Mouse (Mus musculus): ENCODE results near the gene Esrrb. TPM values are rescaled to one million over a fixed set of nuclear protein-coding genes. Genes with fewer than 3 reads are reported as not detected.

Esrrb gene
- total and polyA plus RNA-seq, 2 experiments from 2014 or later = 0.48 to 0.86 TPM

GRCm38 (mm10) chr12:86336887-86337286, 24.0 kb upstream of the Esrrb start:
- no peak overlapping the region for H3K27ac ChIP-seq (ENCODE audit: low read depth, low read length)
- no peak overlapping the region for H3K4me2 ChIP-seq (ENCODE audit: low read depth)
- no peak for TF ChIP-seq CTCF (IDR thresholded peaks at IDR 0.05; ENCODE audit: low read depth)
- 11% methylated on average over 7 of the region's 7 CpGs for WGBS
- H3K9me3 ChIP-seq (ENCODE audit: low read length) = no peaks in the 10 kb centered on the region
- no peaks in the 10 kb centered on the region for H3K36me3 ChIP-seq (ENCODE audit: insufficient read depth)
- H3K4me1 ChIP-seq (ENCODE audit: insufficient read depth) = no peaks in the 10 kb centered on the region
- ATAC-seq (no peak; the same call in 1 of the 2 replicates), DNase-seq (no peak)
- no peak overlapping the region for H3K4me3 ChIP-seq (ENCODE audit: low read depth, low read length)
- H3K9ac ChIP-seq = no peak overlapping the region
- no peaks in the 10 kb centered on the region for H3K27me3 ChIP-seq (ENCODE audit: insufficient read depth, low read length)

GRCm38 (mm10) chr12:86349477-86349876, 11.4 kb upstream of the Esrrb start:
- no peak overlapping the region for H3K4me2 ChIP-seq (ENCODE audit: low read depth)
- TF ChIP-seq CTCF (IDR thresholded peaks at IDR 0.05; ENCODE audit: low read depth) = no peak
- 0 out of 2 replicates have a peak, but pooled peaks cover 3% of the 10 kb centered on the region for H3K27me3 ChIP-seq (ENCODE audit: insufficient read depth, low read length)
- no peak overlapping the region for H3K4me3 ChIP-seq (ENCODE audit: low read depth, low read length)
- H3K36me3 ChIP-seq (ENCODE audit: insufficient read depth) = no peaks in the 10 kb centered on the region
- ATAC-seq = peak; percentile 50
- no peak for DNase-seq
- H3K4me1 ChIP-seq (ENCODE audit: insufficient read depth) = 0 out of 2 replicates have a peak, but pooled peaks cover 5% of the 10 kb centered on the region
- 53% methylated on average over 8 of the region's 8 CpGs for WGBS
- no peak overlapping the region for H3K27ac ChIP-seq (ENCODE audit: low read depth, low read length)
- H3K9ac ChIP-seq = no peak overlapping the region
- no peaks in the 10 kb centered on the region for H3K9me3 ChIP-seq (ENCODE audit: low read length)

DNA sequence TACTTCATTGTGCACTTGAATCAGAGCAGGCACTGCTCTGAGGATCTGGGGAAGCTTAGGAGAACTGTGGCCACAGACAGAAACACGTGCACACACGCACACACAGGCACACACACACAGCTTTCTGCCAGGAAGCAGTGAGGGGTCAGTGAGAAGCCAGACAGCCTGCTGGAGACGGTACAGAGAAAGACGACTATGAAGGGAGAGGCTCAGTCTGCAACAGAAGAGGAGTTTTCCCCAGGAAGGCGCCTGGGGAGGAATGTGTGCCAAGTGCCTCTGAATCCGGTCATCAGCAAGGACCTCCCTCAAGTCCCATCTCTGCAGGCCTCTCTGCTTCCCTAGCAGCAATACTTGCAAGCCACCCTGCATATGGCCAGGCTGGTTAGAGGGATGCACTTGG, 1.5 kb upstream of the Esrrb start:
- Histone ChIP-seq H3K27me3 (ENCODE audit: insufficient read depth, low read length) (peaks cover 5% of the 10 kb centered on the region), H3K36me3 (ENCODE audit: insufficient read depth) (no peaks in the 10 kb centered on the region), H3K9ac (no peak overlapping the region), H3K4me2 (ENCODE audit: low read depth) (no peak overlapping the region), H3K27ac (ENCODE audit: low read depth, low read length) (no peak overlapping the region), H3K4me1 (ENCODE audit: insufficient read depth) (0 out of 2 replicates have a peak, but pooled peaks cover 4% of the 10 kb centered on the region), H3K9me3 (ENCODE audit: low read length) (no peaks in the 10 kb centered on the region), H3K4me3 (ENCODE audit: low read depth, low read length) (no peak overlapping the region)
- no peak for TF ChIP-seq CTCF (IDR thresholded peaks at IDR 0.05; ENCODE audit: low read depth)
- DNase-seq (no peak), ATAC-seq (no peak)
- WGBS = 57% methylated on average over 6 of the region's 6 CpGs

GRCm38 (mm10) chr12:86359873-86360272, 1.0 kb upstream of the Esrrb start:
- Histone ChIP-seq H3K27ac (ENCODE audit: low read depth, low read length) (no peak overlapping the region), H3K4me2 (ENCODE audit: low read depth) (no peak overlapping the region), H3K27me3 (ENCODE audit: insufficient read depth, low read length) (peaks cover 5% of the 10 kb centered on the region), H3K9me3 (ENCODE audit: low read length) (no peaks in the 10 kb centered on the region), H3K4me3 (ENCODE audit: low read depth, low read length) (no peak overlapping the region), H3K4me1 (ENCODE audit: insufficient read depth) (0 out of 2 replicates have a peak, but pooled peaks cover 4% of the 10 kb centered on the region), H3K9ac (no peak overlapping the region), H3K36me3 (ENCODE audit: insufficient read depth) (no peaks in the 10 kb centered on the region)
- DNase-seq (peak; percentile 22), ATAC-seq (no peak)
- 75% methylated on average over 8 of the region's 8 CpGs for WGBS
- no peak for TF ChIP-seq CTCF (IDR thresholded peaks at IDR 0.05; ENCODE audit: low read depth)

DNA sequence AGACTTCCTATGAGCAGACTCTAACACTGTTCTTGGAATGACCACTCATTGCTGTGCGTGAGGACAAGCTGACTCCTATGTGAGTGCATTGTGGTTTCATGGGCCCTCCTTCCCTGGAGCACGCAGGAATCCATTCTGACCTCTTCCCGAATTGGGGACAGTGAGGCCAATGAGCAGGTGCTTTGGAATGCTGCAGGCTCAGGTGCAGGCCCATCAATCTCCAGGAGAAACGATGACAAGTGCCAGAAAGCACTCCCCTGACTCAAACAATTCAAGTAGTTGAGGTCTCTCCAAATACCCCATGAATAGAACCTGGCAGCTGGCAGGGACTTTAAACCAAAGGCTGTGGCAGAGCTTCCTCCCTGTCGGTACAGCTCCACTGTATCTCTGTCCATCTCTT, 3.4 kb downstream of the Esrrb start:
- ATAC-seq = no peak
- Histone ChIP-seq H3K4me3 (ENCODE audit: low read depth, low read length) (no peak overlapping the region), H3K36me3 (ENCODE audit: insufficient read depth) (no peaks in the 10 kb centered on the region), H3K9me3 (ENCODE audit: low read length) (no peaks in the 10 kb centered on the region), H3K4me2 (ENCODE audit: low read depth) (no peak overlapping the region), H3K27me3 (ENCODE audit: insufficient read depth, low read length) (peaks cover 5% of the 10 kb centered on the region), H3K9ac (no peak overlapping the region), H3K27ac (ENCODE audit: low read depth, low read length) (no peak overlapping the region), H3K4me1 (ENCODE audit: insufficient read depth) (0 out of 2 replicates have a peak, but pooled peaks cover 4% of the 10 kb centered on the region)
- TF ChIP-seq CTCF (IDR thresholded peaks at IDR 0.05; ENCODE audit: low read depth) = no peak
- WGBS = 10% methylated on average over 5 of the region's 5 CpGs
- DNase-seq = no peak

DNA sequence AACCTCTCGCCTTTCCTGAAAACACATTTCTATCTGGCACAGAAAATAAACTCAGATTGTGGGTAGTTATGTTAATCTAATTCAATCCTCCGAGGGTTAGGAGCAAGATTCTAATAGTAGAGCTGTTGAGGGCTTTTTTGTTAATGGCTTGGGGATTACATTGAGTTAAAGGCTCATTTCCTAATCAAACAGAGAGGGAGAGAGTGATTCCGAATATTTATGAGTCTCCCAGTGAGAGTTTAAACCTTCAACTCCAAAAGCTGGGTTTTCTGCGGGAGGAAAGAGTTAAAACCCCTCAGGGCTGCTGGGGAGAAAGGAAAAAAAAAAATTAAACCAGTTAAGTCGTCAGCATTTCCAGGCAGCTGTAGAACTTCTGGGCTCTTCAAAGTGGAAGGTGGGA, 3.8 kb downstream of the Esrrb start:
- TF ChIP-seq CTCF (IDR thresholded peaks at IDR 0.05; ENCODE audit: low read depth) = no peak
- Histone ChIP-seq H3K27me3 (ENCODE audit: insufficient read depth, low read length) (peaks cover 5% of the 10 kb centered on the region), H3K4me1 (ENCODE audit: insufficient read depth) (0 out of 2 replicates have a peak, but pooled peaks cover 4% of the 10 kb centered on the region), H3K36me3 (ENCODE audit: insufficient read depth) (no peaks in the 10 kb centered on the region), H3K4me3 (ENCODE audit: low read depth, low read length) (no peak overlapping the region), H3K9me3 (ENCODE audit: low read length) (no peaks in the 10 kb centered on the region), H3K4me2 (ENCODE audit: low read depth) (no peak overlapping the region), H3K27ac (ENCODE audit: low read depth, low read length) (no peak overlapping the region), H3K9ac (no peak overlapping the region)
- WGBS = 8% methylated on average over 5 of the region's 5 CpGs
- ATAC-seq = no peak
- DNase-seq = no peak

- H3K27me3 ChIP-seq (ENCODE audit: insufficient read depth, low read length) = no peaks in the 10 kb centered on the region
- no peak overlapping the region for H3K27ac ChIP-seq (ENCODE audit: low read depth, low read length)
- H3K9ac ChIP-seq = no peak overlapping the region
- no peaks in the 10 kb centered on the region for H3K9me3 ChIP-seq (ENCODE audit: low read length)
- WGBS = 67% methylated on average over 17 of the region's 17 CpGs
- TF ChIP-seq CTCF (IDR thresholded peaks at IDR 0.05; ENCODE audit: low read depth) = no peak
- no peak overlapping the region for H3K4me2 ChIP-seq (ENCODE audit: low read depth)
- H3K36me3 ChIP-seq (ENCODE audit: insufficient read depth) = no peaks in the 10 kb centered on the region
- ATAC-seq (peak; percentile 61), DNase-seq (peak; percentile 36)
- no peaks in the 10 kb centered on the region for H3K4me1 ChIP-seq (ENCODE audit: insufficient read depth)
- H3K4me3 ChIP-seq (ENCODE audit: low read depth, low read length) = no peak overlapping the region
Measured at GRCm38 (mm10) chr12:86370611-86371383, 9.9 kb downstream of the Esrrb start.
